8 mouse cellular contexts compared by ENCODE assay signal in the genomic region with DNA sequence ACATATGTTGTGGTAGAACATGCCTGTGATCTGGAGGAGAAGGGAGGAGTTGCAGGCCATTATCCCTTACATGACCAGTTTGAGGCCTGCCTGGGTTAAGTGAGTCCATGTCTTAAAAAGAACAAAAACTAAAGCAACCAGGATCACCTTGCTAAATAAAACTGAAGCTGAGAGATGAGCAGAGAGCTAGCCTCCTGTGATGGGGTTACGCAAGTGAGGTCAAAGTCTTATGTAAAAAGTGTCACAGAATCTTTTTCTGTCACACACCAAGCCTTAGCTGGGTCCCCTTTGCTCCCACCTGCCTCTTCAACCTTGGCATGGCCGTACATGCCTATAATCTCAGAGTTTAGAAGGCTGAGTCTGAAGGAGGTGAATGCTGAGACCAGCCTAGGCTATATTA. TPM values are rescaled to one million over a fixed set of nuclear protein-coding genes. Genes with fewer than 3 reads are reported as not detected.
A peak's percentile ranks its signal among the peaks of the same experiment; 100 is the strongest.
DNase-seq lines count a peak whose midpoint lies in the region; ATAC-seq and TF ChIP-seq lines count a peak whose summit lies in the region.

No protein-coding gene starts in this region.

- no peaks in the 10 kb centered on the region for H3K27me3 ChIP-seq in neural tube, embryonic 11.5 days (ENCODE audit: control insufficient read depth, insufficient read depth, low read length)
- H3K27me3 ChIP-seq in liver, embryonic 15.5 days = 0 out of 2 replicates have a peak, but pooled peaks cover 4% of the 10 kb centered on the region

- H3K27ac ChIP-seq in gastrocnemius, adult 2 months = peak overlapping the region; percentile 95
- H3K27ac ChIP-seq in neural tube, embryonic 11.5 days (ENCODE audit: low read depth, low read length) = no peak overlapping the region
- H3K27ac ChIP-seq in liver, embryonic 15.5 days (replicated peaks) = no peak overlapping the region

- no peaks in the 10 kb centered on the region for H3K36me3 ChIP-seq in neural tube, embryonic 11.5 days (ENCODE audit: control insufficient read depth, insufficient read depth, low read length)
- H3K36me3 ChIP-seq in liver, embryonic 15.5 days (replicated peaks) = no peaks in the 10 kb centered on the region

- H3K9ac ChIP-seq in neural tube, embryonic 11.5 days (ENCODE audit: low read length) = no peak overlapping the region
- no peak overlapping the region for H3K9ac ChIP-seq in liver, embryonic 15.5 days

- 86% methylated on average over 2 of the region's 2 CpGs for WGBS in neural tube, embryonic 11.5 days
- 75% methylated on average over 2 of the region's 2 CpGs for WGBS in liver, embryonic 15.5 days (ENCODE audit: insufficient replicate concordance)

- DNase-seq in gastrocnemius, adult 2 months = no peak
- no peak for DNase-seq in gastrocnemius, adult 8-10 months (ENCODE audit: low spot score in 2 of 2)
- no peak for DNase-seq in neural tube, embryonic 11.5 days (ENCODE audit: low spot score)
- DNase-seq in neural tube, embryonic 10.5 days (ENCODE audit: extremely low spot score, low spot score) = no peak
- DNase-seq in left cerebral cortex, adult 18-20 months (ENCODE audit: low spot score in 2 of 2) = no peak
- no peak for DNase-seq in left cerebral cortex, postnatal 4 days
- DNase-seq in cerebellum, adult 9-10 months = no peak

- H3K9me3 ChIP-seq in neural tube, embryonic 11.5 days (ENCODE audit: control insufficient read depth, low read length) = no peaks in the 10 kb centered on the region
- no peaks in the 10 kb centered on the region for H3K9me3 ChIP-seq in liver, embryonic 15.5 days (replicated peaks)

- peak overlapping the region; percentile 98 for H3K4me3 ChIP-seq in gastrocnemius, adult 2 months
- peak overlapping the region; percentile 69; the same call in 1 of the 2 replicates for H3K4me3 ChIP-seq in neural tube, embryonic 11.5 days (ENCODE audit: low read depth, low read length)
- peak overlapping the region; percentile 78 for H3K4me3 ChIP-seq in liver, embryonic 15.5 days (replicated peaks)

- peak overlapping the region; percentile 82 for H3K4me2 ChIP-seq in neural tube, embryonic 11.5 days (ENCODE audit: low read depth)
- peak overlapping the region; percentile 96 for H3K4me2 ChIP-seq in liver, embryonic 15.5 days

- peaks cover 6% of the 10 kb centered on the region; the same call in 1 of the 2 replicates for H3K4me1 ChIP-seq in neural tube, embryonic 11.5 days (ENCODE audit: control insufficient read depth, insufficient read depth, low read length)
- H3K4me1 ChIP-seq in liver, embryonic 15.5 days (replicated peaks) = peaks cover 28% of the 10 kb centered on the region

- intact Hi-C loops in gastrocnemius, adult 2 months (cut with DNase I) = no loop called here
- intact Hi-C loops in left cerebral cortex, postnatal 4 days (cut with DNase I) = no loop called here

- no peak for ATAC-seq in neural tube, embryonic 11.5 days (ENCODE audit: insufficient read depth, low FRiP score, low TSS enrichment)
- no peak for ATAC-seq in liver, embryonic 15.5 days (ENCODE audit: insufficient read depth)

- TF ChIP-seq CTCF in gastrocnemius, adult 2 months (IDR thresholded peaks at IDR 0.05) = no peak

RNA-seq across cellular contexts. Expression of a gene that starts 0.6 kb away (rescaled TPM):
- under 1 TPM; 0.36 to 0.42 TPM for total RNA-seq in gastrocnemius, adult 2 months (2021)
- under 1 TPM; 0.32 to 0.92 (median 0.53) TPM for total RNA-seq in gastrocnemius, adult 8-10 months (2022)
- polyA plus RNA-seq in neural tube, embryonic 11.5 days (2014; fragmentation: Nextera tagmentation; extraction: Ambion mirVana) = not detected in 2 replicates
- 1.4 and 2.0 TPM in 2 replicates for polyA plus RNA-seq in liver, embryonic 15.5 days (2015; fragmentation: Nextera tagmentation; extraction: Ambion mirVana)
- under 1 TPM; 0.35 to 0.56 TPM for total RNA-seq in left cerebral cortex, adult 18-20 months (2021)
- total RNA-seq in left cerebral cortex, postnatal 4 days (2021) = under 1 TPM; 0.58 to 0.66 TPM

RNA-seq across cellular contexts. Expression of a gene that starts 2.7 kb away (rescaled TPM):
- 1 to 10 TPM; 5.9 to 6.9 TPM for total RNA-seq in gastrocnemius, adult 2 months (2021)
- total RNA-seq in gastrocnemius, adult 8-10 months (2022) = 1 to 10 TPM; 5.9 to 8.7 (median 7.5) TPM
- 23.1 and 26.5 TPM in 2 replicates for polyA plus RNA-seq in neural tube, embryonic 11.5 days (2014; fragmentation: Nextera tagmentation; extraction: Ambion mirVana)
- 4.3 and 5.1 TPM in 2 replicates for polyA plus RNA-seq in liver, embryonic 15.5 days (2015; fragmentation: Nextera tagmentation; extraction: Ambion mirVana)
- 1 to 10 TPM; 6.4 to 7.5 TPM for total RNA-seq in left cerebral cortex, adult 18-20 months (2021)
- 1 to 10 TPM; 7.1 to 7.4 TPM for total RNA-seq in left cerebral cortex, postnatal 4 days (2021)

RNA-seq across cellular contexts. Expression of a gene that starts 6.3 kb away (rescaled TPM):
- total RNA-seq in gastrocnemius, adult 2 months (2021) = 1 to 10 TPM; 1.8 to 2.1 TPM
- 1 to 10 TPM in 2 of 4 experiments, under 1 TPM in 1, not detected in 1; 0.73 to 1.7 (median 1.3) TPM for total RNA-seq in gastrocnemius, adult 8-10 months (2022)
- 16.6 and 18.1 TPM in 2 replicates for polyA plus RNA-seq in neural tube, embryonic 11.5 days (2014; fragmentation: Nextera tagmentation; extraction: Ambion mirVana)
- 15.7 and 20.2 TPM in 2 replicates for polyA plus RNA-seq in liver, embryonic 15.5 days (2015; fragmentation: Nextera tagmentation; extraction: Ambion mirVana)
- total RNA-seq in left cerebral cortex, adult 18-20 months (2021) = 10 to 100 TPM; 13.8 to 15.6 TPM
- total RNA-seq in left cerebral cortex, postnatal 4 days (2021) = 1 to 10 TPM; 6.9 to 8.3 TPM

RNA-seq across cellular contexts. Expression of a gene that starts 12.4 kb away (rescaled TPM):
- 10 to 100 TPM; 21.0 to 22.9 TPM for total RNA-seq in gastrocnemius, adult 2 months (2021)
- 10 to 100 TPM; 21.4 to 31.1 (median 26.4) TPM for total RNA-seq in gastrocnemius, adult 8-10 months (2022)
- 87.4 and 94.0 TPM in 2 replicates for polyA plus RNA-seq in neural tube, embryonic 11.5 days (2014; fragmentation: Nextera tagmentation; extraction: Ambion mirVana)
- 15.9 and 16.5 TPM in 2 replicates for polyA plus RNA-seq in liver, embryonic 15.5 days (2015; fragmentation: Nextera tagmentation; extraction: Ambion mirVana)
- 10 to 100 TPM; 67.0 to 68.5 TPM for total RNA-seq in left cerebral cortex, adult 18-20 months (2021)
- 10 to 100 TPM; 42.0 to 44.2 TPM for total RNA-seq in left cerebral cortex, postnatal 4 days (2021)

RNA-seq across cellular contexts. Expression of a gene that starts 29.4 kb away (rescaled TPM):
- 1 to 10 TPM; 5.5 to 5.8 TPM for total RNA-seq in gastrocnemius, adult 2 months (2021)
- total RNA-seq in gastrocnemius, adult 8-10 months (2022) = 1 to 10 TPM; 1.1 to 7.3 (median 3.4) TPM
- 100 and 102 TPM in 2 replicates for polyA plus RNA-seq in neural tube, embryonic 11.5 days (2014; fragmentation: Nextera tagmentation; extraction: Ambion mirVana)
- polyA plus RNA-seq in liver, embryonic 15.5 days (2015; fragmentation: Nextera tagmentation; extraction: Ambion mirVana) = 0.55 and 0.76 TPM in 2 replicates
- 100 to 1,000 TPM; 443 to 457 TPM for total RNA-seq in left cerebral cortex, adult 18-20 months (2021)
- total RNA-seq in left cerebral cortex, postnatal 4 days (2021) = 100 to 1,000 TPM; 403 to 414 TPM
